Mouse (Mus musculus) liver, embryonic 12.5 days (tissue): ENCODE measurements around the gene Rsl24d1. TPM values are rescaled to one million over a fixed set of nuclear protein-coding genes. Genes with fewer than 3 reads are reported as not detected.
A peak's percentile ranks its signal among the peaks of the same experiment; 100 is the strongest.

Experiments used
- ATAC-seq: fragments of 200-750 bp; cut with Nextera tagmentation; 2 replicates; pipeline ENCODE4 v1.8.0; 2017; ENCODE audit warnings: moderate number of reproducible peaks, mild to moderate bottlenecking, moderate library complexity
- H3K27ac ChIP-seq: fragments of 300-500 bp; sonication (generic); 2 replicates; pipeline ENCODE4 v1.5.1; 2016; ENCODE audit warnings: mild to moderate bottlenecking
- H3K27me3 ChIP-seq: fragments of 300-500 bp; sonication (generic); replicated peaks from 2 replicates; pipeline ENCODE4 v1.6.1; 2016; ENCODE audit warnings: mild to moderate bottlenecking, moderate library complexity
- H3K36me3 ChIP-seq: fragments of 300-500 bp; sonication (generic); 2 replicates; pipeline ENCODE4 v1.6.1; 2016; ENCODE audit warnings: mild to moderate bottlenecking, moderate library complexity
- H3K4me1 ChIP-seq: fragments of 300-500 bp; sonication (generic); 2 replicates; pipeline ENCODE4 v1.6.1; 2016
- H3K4me2 ChIP-seq: fragments of 300-500 bp; sonication (generic); 2 replicates; pipeline ENCODE4 v1.6.1; 2016; ENCODE audit warnings: mild to moderate bottlenecking, moderate library complexity
- H3K4me3 ChIP-seq: fragments of 300-500 bp; sonication (generic); 2 replicates; pipeline ENCODE4 v1.5.1; 2016; ENCODE audit warnings: mild to moderate bottlenecking, moderate library complexity
- H3K9ac ChIP-seq: fragments of 300-500 bp; sonication (generic); 2 replicates; pipeline ENCODE4 v1.6.1; 2016; ENCODE audit warnings: mild to moderate bottlenecking, moderate library complexity
- H3K9me3 ChIP-seq: fragments of 300-500 bp; sonication (generic); replicated peaks from 2 replicates; pipeline ENCODE4 v1.6.1; 2016; ENCODE audit warnings: mild to moderate bottlenecking, moderate library complexity
- WGBS: fragments of 180-500 bp; shearing (Covaris S2); methylation state at CpG from one replicate; pipeline ENCODE4 v1.1.7; 2016; ENCODE audit not compliant: insufficient replicate concordance; 5-methylcytosine and 5-hydroxymethylcytosine counted together
- polyA plus RNA-seq: library from polyadenylated mRNA; unstranded; fragments of >200 nt; fragmentation: Nextera tagmentation; extraction: Ambion mirVana; gene quantifications from 2 replicates; pipeline ENCODE4 v1.2.1, GENCODE M21; 2016

The Rsl24d1 gene
- polyA plus RNA-seq, 1 experiment from 2014 or later: 93.7 TPM

DNA sequence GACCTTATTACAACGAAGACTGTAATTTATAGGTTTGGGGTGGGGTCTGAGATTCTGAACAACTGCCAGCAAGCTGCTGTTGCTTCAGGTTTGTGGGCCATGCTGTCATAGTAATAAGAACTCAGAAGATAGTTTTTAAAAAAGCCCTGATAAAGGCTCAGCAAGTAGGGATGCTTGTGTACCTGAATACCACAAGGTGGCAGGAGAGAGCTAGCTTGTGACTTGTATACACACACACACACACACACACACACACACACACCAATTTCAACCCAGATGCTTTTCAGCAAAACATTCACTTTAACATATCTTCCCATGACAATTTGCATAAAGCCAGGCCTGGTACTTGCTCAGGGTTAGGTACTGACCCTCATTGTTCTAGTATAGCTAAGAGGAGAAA is 46.0 kb downstream of the Rsl24d1 start:
- Histone ChIP-seq H3K27ac (no peak overlapping the region), H3K9me3 (peaks cover 17% of the 10 kb centered on the region), H3K36me3 (no peaks in the 10 kb centered on the region), H3K4me3 (no peak overlapping the region), H3K9ac (no peak overlapping the region), H3K4me1 (no peaks in the 10 kb centered on the region; the same call in 1 of the 2 replicates), H3K27me3 (no peaks in the 10 kb centered on the region), H3K4me2 (no peak overlapping the region)
- 41% methylated on average over 1 of the region's 1 CpGs for WGBS
- ATAC-seq: no peak

DNA sequence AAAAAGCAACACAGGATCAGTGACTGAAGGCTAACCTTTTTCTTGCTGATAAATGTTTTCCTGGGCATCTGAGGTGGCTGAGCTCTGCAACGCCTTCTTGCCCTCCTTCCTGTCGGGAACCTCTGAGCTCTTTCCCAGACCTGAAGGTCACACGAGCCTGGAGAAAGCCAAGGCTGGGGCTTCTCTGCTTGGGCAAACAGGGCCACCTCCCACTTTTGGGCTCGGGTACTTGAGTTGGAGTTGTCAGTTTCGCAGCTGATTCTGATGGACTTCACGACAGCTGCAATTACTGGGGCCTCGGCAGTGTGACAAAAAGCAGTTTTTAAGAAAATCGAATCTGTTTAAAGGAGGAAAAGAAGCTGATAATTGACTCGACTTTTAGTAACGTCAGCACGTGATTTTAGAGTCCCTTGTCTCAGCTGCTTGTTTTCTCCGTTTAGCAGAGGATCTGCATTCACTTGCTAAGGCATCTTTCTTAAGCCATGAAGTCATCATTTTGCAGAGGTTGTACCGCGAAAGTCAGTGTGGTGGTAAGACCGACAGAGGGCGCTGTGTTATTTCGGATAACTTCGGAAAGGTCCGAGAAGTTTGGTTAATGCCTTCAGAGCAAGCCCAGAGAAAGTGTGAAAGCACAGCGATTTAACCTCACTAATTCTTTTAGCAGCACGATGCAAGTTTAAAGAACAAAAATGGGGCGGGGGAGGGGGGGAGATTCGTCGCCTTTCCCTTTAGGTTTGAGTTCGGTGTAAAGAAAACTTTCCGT is 49.5 kb downstream of the Rsl24d1 start:
- Histone ChIP-seq H3K9me3 (peaks cover 11% of the 10 kb centered on the region), H3K36me3 (no peaks in the 10 kb centered on the region), H3K27ac (no peak overlapping the region), H3K27me3 (no peaks in the 10 kb centered on the region), H3K4me2 (peak overlapping the region; percentile 55), H3K9ac (peak overlapping the region; percentile 17; the same call in 1 of the 2 replicates), H3K4me3 (peak overlapping the region; percentile 32; the same call in 1 of the 2 replicates), H3K4me1 (no peaks in the 10 kb centered on the region; the same call in 1 of the 2 replicates)
- ATAC-seq: no peak
- WGBS: 17% methylated on average over 26 of the region's 26 CpGs

DNA sequence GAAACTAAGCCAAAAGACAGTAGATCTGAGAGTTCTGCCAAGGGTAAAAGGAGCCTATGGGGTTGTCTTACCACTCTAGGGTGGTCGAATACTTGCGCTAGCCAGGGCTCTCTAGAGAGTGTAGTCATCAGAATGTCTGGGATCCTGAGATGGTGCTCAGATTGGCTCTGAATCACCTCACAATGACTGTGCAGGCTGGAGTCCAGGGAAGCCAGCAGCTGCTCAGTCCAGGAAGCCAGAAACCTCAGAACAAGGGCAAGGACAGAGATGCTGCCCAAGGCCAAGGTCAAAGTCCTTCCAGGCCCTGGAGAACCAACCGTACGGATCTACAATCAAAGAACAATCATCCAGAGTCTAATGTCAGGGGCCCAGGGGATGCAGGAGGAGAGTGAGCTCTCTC is 52.4 kb downstream of the Rsl24d1 start:
- no peak overlapping the region for H3K4me2 ChIP-seq
- WGBS: 72% methylated on average over 4 of the region's 4 CpGs
- no peak overlapping the region for H3K27ac ChIP-seq
- H3K9ac ChIP-seq: no peak overlapping the region
- no peaks in the 10 kb centered on the region for H3K36me3 ChIP-seq
- no peaks in the 10 kb centered on the region for H3K9me3 ChIP-seq
- no peak for ATAC-seq
- H3K4me1 ChIP-seq: no peaks in the 10 kb centered on the region
- no peak overlapping the region for H3K4me3 ChIP-seq
- H3K27me3 ChIP-seq: no peaks in the 10 kb centered on the region

Other genes starting within 250 kb of the Rsl24d1 start
- 0.35 and 0.48 TPM in 2 replicates for gene Pygo1, start 187.8 kb upstream of the Rsl24d1 start, polyA plus RNA-seq
- gene Dyx1c1, start 154.6 kb upstream of the Rsl24d1 start, polyA plus RNA-seq: 0.10 and 0.37 TPM in 2 replicates
- gene Gm44503, start 154.6 kb upstream of the Rsl24d1 start, polyA plus RNA-seq: 0.13 TPM in 1 of 2 replicates, not detected in the other
- 4.4 and 4.6 TPM in 2 replicates for gene Ccpg1os, start 128.0 kb upstream of the Rsl24d1 start, polyA plus RNA-seq
- gene Ccpg1, start 128.0 kb upstream of the Rsl24d1 start, polyA plus RNA-seq: 12.6 and 13.0 TPM in 2 replicates
- 8.0 and 8.3 TPM in 2 replicates for gene Pigb, start 73.0 kb upstream of the Rsl24d1 start, polyA plus RNA-seq
- gene Rab27a, start 68.6 kb upstream of the Rsl24d1 start, polyA plus RNA-seq: 4.8 and 5.2 TPM in 2 replicates
- gene Khdc3, start 11.6 kb upstream of the Rsl24d1 start, polyA plus RNA-seq: not detected in 2 replicates
- gene Gm20509, start 11.0 kb upstream of the Rsl24d1 start, polyA plus RNA-seq: not detected in 2 replicates